Mouse (Mus musculus) cortical plate, adult 2 months (tissue): Measurements from ENCODE around the gene Cad.

Source experiments
- CTCF ChIP-seq: fragments of 200-500 bp; IDR thresholded peaks from 2 replicates; pipeline ENCODE4 v1.5.1; 2011; ENCODE audit warnings: mild to moderate bottlenecking, control low read depth, low read length; ENCODE audit not compliant: insufficient read depth; ENCODE audit errors: extremely low read depth
- POLR2A ChIP-seq: fragments of 200-500 bp; IDR thresholded peaks from 2 replicates; pipeline ENCODE4 v1.6.1; 2011; ENCODE audit warnings: mild to moderate bottlenecking, low read length, control low read depth; ENCODE audit not compliant: insufficient read depth; ENCODE audit errors: extremely low read depth

GRCm38 (mm10) chr5:31055216-31056140 is 898 bp downstream of the Cad start:
- TF ChIP-seq CTCF (no peak), POLR2A (no peak)
